Mouse (Mus musculus) cerebral cortex, adult 2 months (tissue): ENCODE data around the gene Mamdc2.

Experiments used
- WGBS: fragments of 180-500 bp; shearing (Covaris S2); methylation state at CpG from one replicate; pipeline ENCODE4 v1.1.7; 2018; 5-methylcytosine and 5-hydroxymethylcytosine counted together

Mamdc2 gene

DNA sequence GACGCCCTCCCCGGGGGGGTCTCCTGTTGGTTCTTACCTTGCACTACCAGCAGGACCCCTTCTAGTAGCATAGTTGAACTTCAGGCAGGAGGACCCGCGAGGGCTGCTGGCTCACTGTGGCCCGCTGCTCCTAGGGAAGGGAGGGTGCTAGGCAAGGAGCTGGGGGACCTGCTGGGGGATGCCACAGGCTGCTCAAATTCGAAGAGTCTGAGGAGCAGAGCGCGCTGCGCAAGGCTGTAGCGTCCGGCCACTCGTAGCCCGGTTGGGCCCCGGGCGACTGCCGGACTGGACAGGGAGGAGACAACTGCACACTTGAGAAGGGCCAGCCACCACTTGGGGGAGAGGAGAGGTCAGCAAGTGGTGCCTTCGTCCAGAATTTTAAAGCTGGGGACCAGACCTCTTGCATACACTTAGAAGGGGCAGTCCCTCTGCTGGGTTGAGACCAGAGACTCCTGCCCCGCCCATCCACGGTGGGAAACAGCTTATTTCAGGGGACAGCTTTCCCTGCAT, at the start of gene Mamdc2:
Gene Mamdc2 (minus strand): TSS at position 455 of the 510 bp plus-strand sequence.
- 2% methylated on average over 19 of the region's 19 CpGs for WGBS

DNA sequence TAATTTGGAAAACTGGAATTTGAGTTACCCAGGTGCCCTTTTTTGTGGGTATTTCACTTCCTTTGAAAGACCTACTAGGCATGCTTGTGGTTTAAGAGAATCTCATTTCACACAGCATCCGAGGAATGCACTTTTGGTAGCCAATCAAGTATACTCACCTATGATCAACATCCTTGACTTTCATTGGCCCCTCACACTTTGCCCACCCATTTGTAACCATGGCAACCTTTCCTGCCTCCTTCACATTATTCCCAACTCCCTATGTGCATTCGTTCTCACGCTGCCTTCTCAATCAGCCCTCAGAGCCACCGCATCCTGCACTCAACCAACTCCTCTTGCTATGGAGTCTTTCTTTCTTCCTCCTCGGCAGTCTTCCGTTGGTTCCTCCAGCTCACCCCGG, 49.8 kb upstream of the Mamdc2 start:
- WGBS, result 93% methylated on average over 7 of the region's 7 CpGs

DNA sequence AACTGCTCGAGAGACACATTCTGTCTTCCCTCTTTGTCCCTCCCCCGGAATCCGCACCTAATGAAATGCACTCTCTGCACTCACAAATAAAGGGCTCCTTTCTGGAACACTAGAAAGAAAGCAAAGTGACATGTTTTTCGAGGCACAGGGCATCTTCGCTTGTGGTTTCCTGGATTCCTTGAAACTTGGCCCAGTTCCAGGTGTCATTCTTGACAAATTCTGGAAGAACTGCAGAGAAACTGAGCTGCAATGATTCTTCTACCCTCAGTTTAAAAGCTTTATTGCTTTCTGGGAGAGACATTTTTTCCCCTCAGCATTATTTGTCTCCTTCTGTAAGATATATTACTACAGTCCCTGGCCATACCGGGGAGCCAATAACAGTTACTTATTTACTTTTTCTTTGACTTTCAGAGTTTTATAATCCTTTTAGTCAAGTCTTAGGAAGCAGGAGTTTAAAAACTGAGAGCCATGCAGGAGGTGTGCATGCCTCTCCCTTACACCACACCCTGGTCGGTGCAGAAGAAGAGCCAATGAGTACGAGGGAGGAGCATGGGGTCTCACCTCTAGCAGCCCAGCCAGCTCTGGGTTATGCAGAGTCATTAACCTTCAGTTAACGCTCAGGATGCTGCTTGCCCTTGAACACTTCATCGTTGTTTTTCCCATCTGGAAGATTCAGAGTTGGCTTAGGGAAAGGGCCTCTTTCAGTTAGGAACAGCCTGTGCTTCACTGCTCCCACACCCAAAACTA, 49.1 kb upstream of the Mamdc2 start:
- 61% methylated on average over 10 of the region's 10 CpGs for WGBS

DNA sequence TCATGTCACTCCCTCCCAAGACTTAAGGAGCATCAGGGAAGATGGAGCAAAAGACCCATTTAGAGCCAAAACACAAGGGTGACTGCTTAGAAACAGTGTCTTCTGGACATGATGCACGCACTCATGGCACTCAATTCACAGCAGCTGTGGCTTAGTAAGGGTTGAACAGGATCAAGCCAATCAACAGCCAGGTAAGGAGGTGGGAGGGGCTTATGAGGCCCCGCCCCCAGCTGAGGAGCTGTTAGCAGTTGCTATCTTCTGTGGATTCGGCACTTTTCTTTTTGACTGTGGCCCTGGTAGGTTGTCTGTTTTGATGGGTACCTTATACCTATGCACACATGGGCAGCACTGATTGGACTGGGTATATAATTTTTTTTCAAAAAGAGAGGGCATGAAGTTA, 48.3 kb upstream of the Mamdc2 start:
- WGBS, result 91% methylated on average over 3 of the region's 3 CpGs

DNA sequence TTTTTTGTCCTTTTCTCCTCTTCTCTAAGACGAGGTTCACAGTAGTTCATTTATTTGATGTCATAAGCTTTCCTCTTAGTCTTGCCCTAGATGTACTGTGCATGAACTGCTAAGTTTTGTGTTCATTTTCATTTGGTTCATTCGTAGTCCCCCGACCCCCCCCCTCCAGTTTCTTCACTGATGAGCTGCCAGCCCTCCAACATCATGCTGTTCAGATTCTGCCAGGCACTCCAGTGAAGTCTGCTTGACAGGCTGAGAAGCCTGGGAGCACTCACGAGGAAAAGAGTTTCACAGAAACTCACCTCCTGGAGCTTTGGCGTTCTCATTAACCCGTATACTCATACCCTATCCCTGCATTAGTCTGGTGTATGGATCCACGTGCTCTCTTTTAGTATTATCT, 42.5 kb upstream of the Mamdc2 start:
- 61% methylated on average over 7 of the region's 7 CpGs for WGBS

DNA sequence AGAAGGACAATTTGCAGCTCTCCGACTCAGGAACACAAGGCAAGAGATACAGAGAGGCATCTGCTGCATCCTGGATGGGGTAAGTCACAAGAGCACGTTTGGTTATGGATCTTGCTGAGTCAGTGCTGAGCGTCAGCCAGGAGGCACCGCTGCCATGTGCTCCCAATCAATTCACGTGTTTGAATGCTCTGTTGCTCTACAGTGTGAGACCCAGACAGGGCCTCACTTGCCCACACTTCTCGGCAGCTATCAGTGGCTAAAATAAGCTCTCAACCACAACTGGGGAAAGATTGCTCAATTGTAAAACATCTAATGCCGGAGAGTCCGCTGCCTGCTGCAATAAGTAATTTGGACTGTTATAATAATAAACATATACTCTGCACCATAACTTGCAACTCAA, 41.5 kb upstream of the Mamdc2 start:
- 49% methylated on average over 8 of the region's 8 CpGs for WGBS

DNA sequence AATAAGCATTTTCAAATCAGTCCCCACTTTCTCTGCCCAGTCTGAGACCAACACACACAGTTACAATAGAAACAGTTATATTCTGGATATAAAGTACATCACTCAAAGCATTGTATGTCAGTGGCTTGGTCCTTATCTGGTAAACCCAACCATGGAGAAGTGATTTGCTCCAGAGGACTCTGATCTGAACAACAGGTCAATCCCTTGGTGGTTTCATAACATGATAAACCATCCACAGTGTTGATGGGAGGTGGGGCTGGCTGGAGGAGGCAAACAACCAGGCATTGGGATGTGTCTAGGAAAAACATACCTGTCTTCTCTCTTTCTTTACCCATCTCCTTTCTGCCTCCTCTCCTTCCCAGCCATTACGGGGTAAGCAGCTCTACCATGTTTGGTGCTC, 39.2 kb upstream of the Mamdc2 start:
- 95% methylated on average over 1 of the region's 1 CpGs for WGBS

DNA sequence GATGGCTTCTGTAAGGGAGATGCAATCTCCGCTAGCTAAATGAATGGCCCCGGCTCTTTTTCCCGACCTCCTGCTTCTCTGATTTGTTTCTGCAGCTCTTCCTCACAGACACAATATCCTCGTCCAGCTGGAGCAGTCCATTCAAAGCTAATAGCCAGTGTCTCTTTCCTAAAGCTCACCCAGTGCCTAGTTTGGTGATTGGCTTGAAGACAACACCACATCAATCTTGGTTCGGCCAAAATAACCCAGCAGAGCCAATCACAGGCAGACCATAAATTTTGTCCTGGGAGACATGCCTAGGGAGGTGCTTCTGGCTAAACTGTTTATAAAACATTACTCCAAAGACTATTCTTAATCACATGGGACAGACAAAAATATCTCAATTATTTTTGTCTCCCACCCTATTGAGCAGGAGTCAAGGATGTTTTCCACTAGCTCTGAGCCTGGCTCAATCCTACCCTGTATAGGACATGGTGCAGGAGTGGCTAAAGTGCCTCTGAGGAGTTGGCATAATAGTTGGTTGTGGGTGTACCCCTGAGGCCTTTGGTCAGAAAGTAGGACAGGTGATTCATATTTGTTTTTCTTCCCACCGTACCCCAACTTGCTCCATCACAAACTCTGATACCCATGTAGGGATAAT, 38.5 kb upstream of the Mamdc2 start:
- 90% methylated on average over 6 of the region's 6 CpGs for WGBS

DNA sequence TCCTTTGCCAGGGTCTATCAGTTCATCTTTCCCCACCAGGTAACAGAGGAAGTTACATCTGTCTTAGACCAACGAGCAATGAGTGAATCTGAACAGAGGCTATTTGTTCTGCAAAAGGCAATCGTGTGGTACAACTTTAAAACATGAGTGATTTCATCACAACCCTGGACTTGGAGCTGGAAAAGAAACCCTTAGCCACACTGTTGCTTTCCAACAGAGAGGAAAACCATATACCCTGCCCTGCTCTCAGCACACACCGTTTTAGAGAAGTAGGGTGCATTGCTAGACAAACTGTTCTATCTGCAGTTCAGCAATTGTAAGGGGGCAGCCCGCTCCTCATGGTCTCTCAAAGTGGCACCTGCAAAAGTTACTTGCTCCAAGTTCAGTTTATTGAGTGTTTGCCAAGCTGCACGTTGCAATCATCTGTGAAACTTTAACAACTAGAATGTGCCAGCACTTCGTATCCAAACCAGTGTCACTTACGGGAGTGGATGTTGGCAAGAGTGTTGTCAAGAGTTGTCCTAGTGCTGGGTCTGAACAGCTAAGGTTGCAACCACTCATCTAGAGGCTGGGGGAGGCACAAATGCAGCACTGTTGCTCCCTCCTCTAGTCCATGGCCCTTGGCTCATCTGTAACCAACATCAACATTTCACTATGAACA, 37.8 kb upstream of the Mamdc2 start:
- WGBS, result 70% methylated on average over 7 of the region's 7 CpGs

DNA sequence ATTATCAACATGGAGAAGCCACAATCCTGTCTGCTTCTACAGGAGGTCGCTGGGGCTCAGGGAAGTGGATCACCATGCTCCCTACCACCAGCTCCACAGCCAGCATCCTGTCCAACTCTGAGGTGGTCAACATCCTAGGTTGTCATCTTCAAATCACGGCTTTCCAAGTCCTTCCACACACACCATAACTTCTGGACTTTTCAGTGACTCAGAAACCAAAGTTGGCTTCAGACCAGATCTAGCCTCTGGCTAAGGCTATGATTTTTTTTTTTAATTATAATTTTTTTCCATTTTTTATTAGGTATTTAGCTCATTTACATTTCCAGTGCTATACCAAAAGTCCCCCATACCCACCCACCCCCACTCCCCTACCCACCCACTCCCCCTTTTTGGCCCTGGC, 34.3 kb upstream of the Mamdc2 start:
- WGBS, result 86% methylated on average over 2 of the region's 2 CpGs

DNA sequence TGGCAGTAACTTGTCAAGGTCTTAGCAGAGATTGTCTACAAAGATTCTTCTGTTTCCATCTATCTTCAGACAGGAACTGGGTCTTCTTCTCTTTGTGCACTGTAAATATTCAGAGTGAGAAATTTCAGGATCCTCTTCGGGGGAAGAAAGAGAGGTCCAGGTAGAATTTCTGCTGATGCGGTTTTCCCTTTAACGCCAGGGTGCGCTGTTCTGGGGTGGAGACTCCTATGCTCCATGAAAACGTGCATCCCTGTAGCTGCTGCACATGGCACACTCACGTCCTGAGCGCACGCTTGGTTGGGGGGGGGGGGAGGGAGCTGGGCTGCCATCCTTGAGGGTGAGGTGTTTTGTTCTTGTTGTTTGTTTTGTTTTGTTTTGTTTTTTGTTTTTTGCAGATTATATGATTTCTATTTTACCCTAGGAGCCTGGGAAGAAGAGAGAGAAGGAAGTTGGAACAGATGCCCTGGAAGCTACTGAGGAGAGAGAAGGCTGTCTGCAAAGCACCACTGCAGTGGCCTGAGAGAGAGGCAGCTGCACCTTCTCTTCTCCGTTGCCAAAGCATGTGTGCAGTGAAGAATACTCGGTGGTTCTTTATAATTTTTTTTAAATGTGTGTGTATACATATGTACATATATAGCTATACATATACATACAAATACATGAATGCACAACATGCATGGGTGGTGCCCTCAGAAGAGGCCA, 30.8 kb upstream of the Mamdc2 start:
- 21% methylated on average over 10 of the region's 10 CpGs for WGBS

DNA sequence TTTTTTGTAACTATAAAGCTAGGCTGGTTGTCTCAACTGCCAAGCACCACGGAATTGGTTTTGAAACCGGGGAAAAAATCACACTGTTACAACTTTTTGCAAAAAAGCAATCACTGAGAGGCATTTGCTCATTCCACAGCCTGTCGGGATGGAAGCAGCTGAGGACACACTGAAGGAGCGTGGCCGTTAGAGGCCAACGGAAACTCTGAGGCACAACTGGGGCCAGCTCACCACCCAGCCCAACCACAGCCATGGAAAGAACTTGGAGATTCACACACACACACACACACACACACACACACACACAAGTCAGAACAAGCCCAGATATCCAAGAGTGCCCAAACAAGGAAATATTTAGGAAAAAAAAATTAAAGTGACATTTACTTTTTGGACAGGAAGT, 29.6 kb upstream of the Mamdc2 start:
- 64% methylated on average over 6 of the region's 6 CpGs for WGBS

DNA sequence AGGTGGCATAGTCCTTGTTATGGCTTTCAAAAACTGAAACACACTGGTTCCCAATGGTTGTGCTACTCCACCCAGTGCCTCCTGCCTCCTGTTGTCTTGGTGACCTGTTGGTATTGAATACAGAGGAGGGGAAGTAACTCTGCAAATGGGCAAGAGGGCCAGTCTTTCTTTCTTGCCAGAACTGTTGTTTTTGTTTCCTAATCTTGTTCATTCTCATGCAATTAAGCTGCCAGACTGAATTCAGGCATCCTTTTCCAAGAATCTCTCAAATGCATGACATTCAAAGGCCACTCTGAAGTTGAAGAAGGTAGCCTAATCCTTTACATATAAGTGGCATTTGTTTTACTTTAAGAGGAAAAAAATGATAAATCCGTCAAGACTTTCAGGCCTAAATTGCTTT, 19.6 kb upstream of the Mamdc2 start:
- 62% methylated on average over 1 of the region's 1 CpGs for WGBS

DNA sequence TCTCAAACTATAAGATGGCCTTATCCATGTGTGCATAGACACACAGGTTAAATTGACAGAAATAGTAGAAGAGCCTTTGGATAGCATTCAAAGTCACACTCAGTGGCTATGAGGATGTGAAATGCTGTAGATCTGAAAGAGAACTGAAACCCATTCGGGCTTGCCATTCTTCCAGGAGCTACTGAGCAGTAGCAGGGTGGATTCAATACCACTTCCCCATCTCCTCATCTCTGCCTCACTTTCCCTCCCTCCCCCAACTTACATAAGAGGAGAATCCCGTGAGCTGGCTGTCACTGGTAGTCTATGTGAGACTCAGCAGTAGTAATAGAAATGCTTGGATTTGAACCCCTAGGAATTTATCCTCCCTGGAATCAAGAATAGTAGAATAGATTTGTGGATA, 18.8 kb upstream of the Mamdc2 start:
- 78% methylated on average over 2 of the region's 2 CpGs for WGBS

DNA sequence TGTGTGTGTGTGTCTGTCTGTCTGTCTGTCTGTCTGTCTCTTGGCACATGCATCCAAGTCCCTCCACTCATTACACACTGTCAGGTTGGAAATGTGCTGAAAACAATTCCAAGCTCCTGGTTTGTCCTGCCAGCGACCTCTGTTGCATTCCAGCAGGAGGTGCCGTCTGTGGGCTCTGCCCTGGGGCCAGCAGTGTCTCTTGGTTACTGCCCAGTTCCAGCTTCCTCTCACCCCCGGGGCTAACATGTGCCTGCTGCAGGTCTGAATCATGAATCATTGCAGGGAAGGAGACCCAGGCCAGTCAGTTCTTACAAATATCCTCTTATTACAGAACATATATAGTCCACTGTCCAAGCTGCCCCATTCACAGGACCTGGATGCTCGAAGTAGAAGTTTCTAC, 9.2 kb upstream of the Mamdc2 start:
- WGBS, result 47% methylated on average over 4 of the region's 4 CpGs

DNA sequence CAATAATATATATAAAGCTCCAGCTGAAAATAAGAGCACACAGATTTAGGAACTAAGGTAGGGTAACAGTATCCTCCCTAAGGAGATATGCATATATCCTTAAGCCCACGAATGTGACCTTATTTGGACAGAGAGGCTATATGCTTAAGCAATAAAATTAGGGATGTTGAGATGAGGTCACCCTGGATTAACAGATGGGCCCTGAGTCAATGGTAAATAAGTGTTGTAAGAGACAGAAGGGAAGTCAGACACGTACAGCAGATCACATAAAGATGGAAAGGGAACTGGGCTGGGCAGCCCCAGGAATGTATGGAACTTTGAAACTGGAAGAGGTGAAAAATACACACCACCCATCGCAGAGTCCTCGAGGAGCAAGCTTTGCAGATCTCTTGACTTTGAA, 3.1 kb upstream of the Mamdc2 start:
- 78% methylated on average over 4 of the region's 4 CpGs for WGBS

DNA sequence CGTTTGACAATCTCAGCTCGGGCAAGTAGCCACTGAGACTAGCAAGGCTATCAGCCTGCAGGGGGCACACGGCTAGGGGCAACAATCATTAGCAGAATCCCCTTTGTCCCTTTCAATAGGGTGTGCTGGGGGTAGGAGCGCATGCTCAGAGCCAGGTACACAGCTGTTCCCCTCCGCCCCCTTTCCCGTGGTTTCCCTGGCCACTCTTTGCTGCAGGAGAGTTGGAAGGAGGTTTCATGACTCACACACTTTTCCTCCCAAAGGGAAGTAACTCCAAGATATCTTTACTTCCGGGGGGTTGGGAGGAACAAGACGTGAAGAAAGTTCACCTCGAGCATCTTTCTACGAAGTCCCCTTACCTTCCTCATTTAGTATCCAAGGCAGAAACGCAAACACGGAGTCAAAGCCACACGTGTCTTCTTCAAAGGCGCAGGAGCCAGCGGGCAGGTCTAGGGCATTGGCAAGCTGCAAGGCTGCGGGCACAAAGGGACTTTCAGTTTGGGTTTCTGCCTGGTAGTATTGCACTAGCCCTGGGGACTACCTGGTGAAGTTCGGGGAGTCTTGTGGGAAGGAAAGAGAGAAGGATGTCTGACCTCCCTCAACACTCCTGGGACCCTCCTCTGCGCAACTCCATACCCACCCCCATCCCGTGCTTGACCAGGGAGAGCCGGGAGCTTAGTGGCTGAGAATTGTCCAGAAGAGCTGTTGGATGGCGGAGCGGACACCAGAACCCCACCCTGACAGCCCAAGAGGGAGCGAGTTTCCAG, 838 bp downstream of the Mamdc2 start:
- WGBS, result 3% methylated on average over 23 of the region's 23 CpGs

DNA sequence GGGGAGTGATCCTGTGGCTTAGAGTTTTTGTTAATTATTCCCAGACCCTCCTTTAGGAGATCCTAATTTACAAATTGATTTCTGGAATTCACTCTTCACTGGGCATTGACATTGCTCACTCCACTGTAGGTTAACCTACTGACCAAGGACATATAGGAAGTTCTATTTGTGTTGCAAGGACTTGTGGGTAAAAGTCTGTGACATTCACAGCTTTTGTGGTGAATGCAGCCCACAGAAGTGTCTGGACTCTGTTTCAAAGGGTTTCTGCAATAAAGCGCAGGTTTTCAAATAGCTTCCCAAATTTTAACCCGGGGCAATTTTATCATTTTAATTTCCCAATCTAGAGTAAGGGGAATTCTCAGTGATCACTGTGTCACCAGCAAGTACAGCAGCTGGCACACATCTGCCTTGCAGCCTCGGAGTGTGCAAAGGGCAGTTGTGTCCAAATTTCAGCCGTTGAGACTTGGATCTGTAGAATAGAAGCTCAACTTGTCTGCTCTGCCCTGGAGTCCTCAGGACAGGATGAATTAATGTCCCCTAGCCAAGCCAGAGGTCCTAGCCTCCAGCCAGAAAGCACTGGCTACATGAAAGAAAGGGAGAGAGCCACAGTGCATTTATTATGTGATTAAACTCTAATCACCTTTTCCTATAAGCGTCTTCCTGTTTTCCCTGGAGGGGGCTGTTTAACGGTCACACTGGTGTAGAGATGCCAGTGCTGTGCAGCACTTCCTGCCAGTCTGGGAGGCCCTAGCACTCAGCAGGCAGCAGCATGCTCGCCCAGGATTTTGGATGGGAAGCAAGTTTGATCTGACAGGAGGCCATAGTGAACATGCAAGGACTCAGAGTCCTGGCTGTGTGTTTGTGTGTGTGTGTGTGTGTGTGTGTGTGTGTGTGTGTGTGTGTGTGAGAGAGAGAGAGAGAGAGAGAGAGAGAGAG, 3.1 kb downstream of the Mamdc2 start:
- 56% methylated on average over 7 of the region's 7 CpGs for whole genome bisulfite sequencing

DNA sequence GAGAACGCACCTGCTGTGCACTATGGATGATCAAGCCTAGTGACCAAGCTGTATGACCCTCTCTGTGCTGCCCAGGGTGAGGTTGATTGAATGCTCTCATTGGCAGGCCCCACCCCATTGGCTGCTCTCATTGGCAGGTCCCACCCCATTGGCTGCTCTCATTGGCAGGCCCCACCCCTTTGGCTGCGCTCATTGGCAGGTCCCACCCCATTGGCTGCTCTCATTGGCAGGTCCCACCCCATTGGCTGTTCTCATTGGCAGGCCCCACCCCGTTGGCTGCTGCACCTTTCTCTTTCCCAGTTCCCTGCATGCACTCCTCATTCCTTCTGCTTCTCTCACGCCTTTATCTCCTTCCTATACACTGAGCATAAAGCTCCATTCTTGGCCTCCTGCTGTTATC, 12.5 kb downstream of the Mamdc2 start:
- 88% methylated on average over 4 of the region's 4 CpGs for WGBS

DNA sequence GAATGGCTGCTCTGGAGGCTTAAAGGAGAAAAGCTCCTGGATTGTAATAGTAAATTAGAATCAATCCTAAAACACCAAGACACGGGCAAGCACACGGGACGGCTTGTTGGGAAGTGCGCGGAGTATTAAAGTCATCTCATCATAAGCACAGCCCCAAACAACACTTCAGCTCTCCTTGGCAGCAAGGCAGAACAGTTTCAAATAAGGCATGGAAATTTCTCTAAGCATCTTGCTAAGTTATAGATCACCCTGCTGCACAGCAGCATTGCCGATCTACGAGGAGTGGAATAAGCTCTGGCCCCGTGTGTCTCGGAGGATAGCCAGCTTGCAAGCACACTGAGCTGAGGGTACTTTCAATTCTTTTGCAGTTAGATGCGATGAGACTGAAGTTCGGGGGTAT, 13.8 kb downstream of the Mamdc2 start:
- 83% methylated on average over 11 of the region's 11 CpGs for WGBS
